Mouse (Mus musculus): ENCODE measurements at regions not wholly inside any gene's neighbourhood (a gene's known extent, or its start where the extent isn't known, plus 50 kb on each side); places are given as distances from the start of the nearest gene placed in this dataset.

- TF ChIP-seq CTCF (IDR thresholded peaks at IDR 0.05; ENCODE audit: borderline replicate concordance, insufficient read depth, low read depth, low read length) (no peak), POLR2A (IDR thresholded peaks at IDR 0.05; ENCODE audit: borderline replicate concordance, insufficient read depth, low read length) (no peak)
Measured at GRCm38 (mm10) chr10:72549564-72549963, 105.1 kb upstream of the Zwint start.

Data from cerebellum, adult 2 months (tissue).